Mouse (Mus musculus): ENCODE results near the gene Olfr281. TPM values are rescaled to one million over a fixed set of nuclear protein-coding genes. Genes with fewer than 3 reads are reported as not detected.

The Olfr281 gene
- total RNA-seq, 2 experiments from 2014 or later = not detected

- peak in 1 of 2 experiments; percentile 34 for DNase-seq (ENCODE audit: low spot score in 2 of 2)
These were observed 31.8 kb downstream of the Olfr281 start for GRCm38 (mm10) chr15:98483907-98484886.

- DNase-seq (ENCODE audit: low spot score in 2 of 2) = no peak
These were observed 34.1 kb downstream of the Olfr281 start for GRCm38 (mm10) chr15:98486433-98487021.

GRCm38 (mm10) chr15:98491332-98491731 is 38.9 kb downstream of the Olfr281 start:
- no peak for DNase-seq (ENCODE audit: low spot score in 2 of 2)

GRCm38 (mm10) chr15:98492102-98492501 is 39.7 kb downstream of the Olfr281 start, which contains the start of gene Olfr279:
Gene Olfr279, plus strand, starts transcription at chr15:98492402.
- no peak for DNase-seq (ENCODE audit: low spot score in 2 of 2)

GRCm38 (mm10) chr15:98497631-98498030 is 45.2 kb downstream of the Olfr281 start:
- no peak for DNase-seq (ENCODE audit: low spot score in 2 of 2)

GRCm38 (mm10) chr15:98503317-98503716 is 50.9 kb downstream of the Olfr281 start:
- DNase-seq (ENCODE audit: low spot score in 2 of 2) = no peak

GRCm38 (mm10) chr15:98504514-98504913 is 52.1 kb downstream of the Olfr281 start:
- peak; percentile 59 to 75 for DNase-seq (ENCODE audit: low spot score in 2 of 2)

- DNase-seq (ENCODE audit: low spot score in 2 of 2) = no peak
These were observed 54.0 kb downstream of the Olfr281 start for GRCm38 (mm10) chr15:98506253-98506957.

GRCm38 (mm10) chr15:98507321-98507720 is 54.9 kb downstream of the Olfr281 start:
- no peak for DNase-seq (ENCODE audit: low spot score in 2 of 2)

GRCm38 (mm10) chr15:98509387-98509786 is 57.0 kb downstream of the Olfr281 start:
- DNase-seq (ENCODE audit: low spot score in 2 of 2) = no peak

Other genes with a start within 250 kb of the Olfr281 start
- gene Gm44579, start 231.6 kb upstream of the Olfr281 start, total RNA-seq (2021) = not detected
- not detected for gene Olfr287, start 231.5 kb upstream of the Olfr281 start, total RNA-seq (2021)
- not detected for gene Olfr286, start 218.1 kb upstream of the Olfr281 start, total RNA-seq (2021)
- not detected for gene H1fnt, start 195.3 kb upstream of the Olfr281 start, total RNA-seq (2021)
- gene Zfp641, start 156.4 kb upstream of the Olfr281 start, total RNA-seq (2021) = 10 to 100 TPM in 1 of 2 experiments, 1 to 10 TPM in 1; 9.8 to 10.7 TPM
- not detected for gene Olfr285, start 135.2 kb upstream of the Olfr281 start, total RNA-seq (2021)
- not detected for gene Olfr284, start 111.6 kb upstream of the Olfr281 start, total RNA-seq (2021)
- not detected for gene Olfr283, start 71.6 kb upstream of the Olfr281 start, total RNA-seq (2021)
- gene Olfr282, start 21.4 kb upstream of the Olfr281 start, total RNA-seq (2021) = not detected
- gene OR5BS1P, start 17.3 kb downstream of the Olfr281 start, total RNA-seq (2021) = not detected
- gene Lalba, start 30.1 kb downstream of the Olfr281 start, total RNA-seq (2021) = not detected
- not detected for gene Olfr279, start 39.8 kb downstream of the Olfr281 start, total RNA-seq (2021)
- 10 to 100 TPM; 75.4 to 83.9 TPM for gene Kansl2, start 81.7 kb downstream of the Olfr281 start, total RNA-seq (2021)
- 10 to 100 TPM; 31.3 to 35.4 TPM for gene Ccnt1, start 118.3 kb downstream of the Olfr281 start, total RNA-seq (2021)
- under 1 TPM in 1 of 2 experiments, not detected in 1; 0.54 TPM for gene 4930415O20Rik, start 118.4 kb downstream of the Olfr281 start, total RNA-seq (2021)
- gene Adcy6, start 157.5 kb downstream of the Olfr281 start, total RNA-seq (2021) = 10 to 100 TPM; 56.6 to 60.6 TPM
- 10 to 100 TPM; 22.1 to 22.5 TPM for gene Cacnb3, start 178.3 kb downstream of the Olfr281 start, total RNA-seq (2021)
- 10 to 100 TPM; 62.5 to 67.3 TPM for gene Ddx23, start 210.3 kb downstream of the Olfr281 start, total RNA-seq (2021)
- 1 to 10 TPM in 1 of 2 experiments, under 1 TPM in 1; 0.75 to 1.2 TPM for gene Rnd1, start 224.9 kb downstream of the Olfr281 start, total RNA-seq (2021)